In genomic region chr4:57300469-57301409, GRCm38 (mm10) we compare ENCODE assay signal across 7 mouse cellular contexts. TPM values are rescaled to one million over a fixed set of nuclear protein-coding genes. Genes with fewer than 3 reads are reported as not detected.
DNase-seq lines count a peak whose midpoint lies in the region; TF ChIP-seq lines count a peak whose summit lies in the region.

No protein-coding gene starts in this region.

- no peaks in the 10 kb centered on the region for H3K9me3 ChIP-seq in megakaryocyte, embryonic 14.5 days

- H3K27me3 ChIP-seq in megakaryocyte, embryonic 14.5 days (replicated peaks) = peaks cover 19% of the 10 kb centered on the region
- no peaks in the 10 kb centered on the region; the same call in 1 of the 2 replicates for H3K27me3 ChIP-seq in thymus, adult 2 months (ENCODE audit: control insufficient read depth, insufficient read depth, low read length)

- intact Hi-C loops in heart, postnatal 14 days (cut with DNase I) = loop anchor here (2.0 to 10.0 kb wide), 2 partner anchors 20 to 236 kb away; no protein-coding TSS in a partner anchor

- under 1% methylated on average over 37 of the region's 37 CpGs for WGBS in thymus, adult 2 months

- peak; percentile 50 to 65 for DNase-seq in urinary bladder, postnatal 36 days (ENCODE audit: low spot score in 2 of 2)
- no peak for DNase-seq in urinary bladder, adult 2 months (ENCODE audit: low spot score)
- DNase-seq in embryo, embryonic 10 days (ENCODE audit: low spot score) = peak; percentile 41
- DNase-seq in heart, postnatal 14 days = peak; percentile 28 to 35
- DNase-seq in kidney, postnatal 4 days = peak; percentile 66 to 75
- DNase-seq in thymus, adult 2 months = peak; percentile 39

- 0 out of 2 replicates have a peak overlapping the region, but pooled peaks have one; percentile 20 for H3K27ac ChIP-seq in thymus, adult 2 months (ENCODE audit: control insufficient read depth, insufficient read depth, low read length)

- TF ChIP-seq POLR2A in thymus, adult 2 months (IDR thresholded peaks at IDR 0.05; ENCODE audit: control insufficient read depth, extremely low read depth, insufficient read depth, low read length, poor library complexity) = no peak

- H3K4me3 ChIP-seq in megakaryocyte, embryonic 14.5 days (replicated peaks) = peak overlapping the region; percentile 96
- peak overlapping the region; percentile 78 for H3K4me3 ChIP-seq in thymus, adult 2 months (ENCODE audit: control insufficient read depth, insufficient read depth, low read length)

- no peaks in the 10 kb centered on the region for H3K36me3 ChIP-seq in megakaryocyte, embryonic 14.5 days (replicated peaks; ENCODE audit: low read length)
- H3K36me3 ChIP-seq in thymus, adult 2 months (ENCODE audit: control insufficient read depth, insufficient read depth, low read length) = no peaks in the 10 kb centered on the region

- TF ChIP-seq CTCF in thymus, adult 2 months (IDR thresholded peaks at IDR 0.05; ENCODE audit: borderline replicate concordance, control insufficient read depth, extremely low read depth, insufficient read depth, low read length, poor library complexity) = no peak

- peaks cover 56% of the 10 kb centered on the region for H3K4me1 ChIP-seq in megakaryocyte, embryonic 14.5 days
- peaks cover 21% of the 10 kb centered on the region for H3K4me1 ChIP-seq in thymus, adult 2 months (replicated peaks; ENCODE audit: control insufficient read depth, insufficient read depth, low read length)

RNA-seq across cellular contexts. Expression of gene Ptpn3, which starts 0.9 kb away (rescaled TPM):
- polyA plus RNA-seq in urinary bladder, adult 2 months (2012; rRNA removed) = 22.1 and 23.5 TPM in 2 replicates
- total RNA-seq in heart, postnatal 14 days (2021) = 10 to 100 TPM; 34.3 to 34.8 TPM
- polyA plus RNA-seq in megakaryocyte, embryonic 14.5 days (2012; ENCODE audit: insufficient read depth, low replicate concordance) = 0.07 TPM in 1 of 2 replicates, not detected in the other
- 2.7 and 3.3 TPM in 2 replicates for polyA plus RNA-seq in thymus, adult 2 months (2012; rRNA removed)
